Mouse (Mus musculus) heart, adult 2 months (tissue): ENCODE results near the gene Satb1.

Experiments used
- CTCF ChIP-seq: fragments of 200-600 bp; IDR thresholded peaks from 2 replicates; pipeline ENCODE4 v1.8.1; 2022; ENCODE audit warnings: antibody characterized with exemption, mild to moderate bottlenecking, moderate library complexity
- POLR2A ChIP-seq: fragments of 200-500 bp; IDR thresholded peaks from 2 replicates; pipeline ENCODE4 v1.6.1; 2011; ENCODE audit warnings: mild to moderate bottlenecking, low read depth, low read length, control low read depth; ENCODE audit not compliant: insufficient read depth

DNA sequence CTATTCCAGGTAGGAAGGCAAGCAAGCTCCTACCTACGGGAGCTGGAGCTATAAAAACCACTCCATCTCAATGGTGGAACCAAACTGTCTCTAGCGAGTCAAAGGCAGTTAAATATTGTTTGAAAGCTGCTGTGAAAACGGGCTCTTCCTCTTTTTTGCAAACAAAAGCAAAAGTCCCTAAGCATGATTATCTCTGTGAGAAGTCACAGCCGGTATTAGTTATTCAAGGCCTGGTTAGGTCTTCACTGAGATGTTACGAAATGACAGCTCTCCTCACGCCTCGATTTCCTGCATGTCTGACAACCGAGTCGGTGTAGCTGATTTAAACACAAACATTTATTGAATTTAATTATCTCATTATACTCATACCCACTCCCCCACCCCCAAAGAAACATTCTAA is 48.2 kb downstream of the Satb1 start:
- TF ChIP-seq CTCF (no peak), POLR2A (no peak)
